Mouse (Mus musculus) small intestine, adult 2 months (tissue): Measurements from ENCODE around the gene Cped1.

Source experiments
- CTCF ChIP-seq: fragments of 200-500 bp; IDR thresholded peaks from 2 replicates; pipeline ENCODE4 v1.5.1; 2012; ENCODE audit warnings: low read depth, mild to moderate bottlenecking, control low read depth, inconsistent platforms, low read length, moderate library complexity, mixed read lengths; ENCODE audit not compliant: insufficient replicate concordance, insufficient read length; ENCODE audit errors: extremely low read depth
- POLR2A ChIP-seq: fragments of 200-500 bp; IDR thresholded peaks from 2 replicates; pipeline ENCODE4 v1.6.1; 2012; ENCODE audit warnings: low read depth, mild to moderate bottlenecking, control low read depth, inconsistent platforms, low read length, moderate library complexity

- TF ChIP-seq CTCF (no peak), POLR2A (no peak)
Observed at GRCm38 (mm10) chr6:22097709-22098108, 112.0 kb downstream of the Cped1 start.
